Mouse (Mus musculus) myocyte (in vitro differentiated cells): ENCODE measurements around the gene Rnf38.

Source experiments
- CEBPB ChIP-seq: IDR thresholded peaks from 2 replicates; pipeline ENCODE4 v1.6.1; 2011; ENCODE audit warnings: mild to moderate bottlenecking, moderate library complexity; ENCODE audit not compliant: poor library complexity, insufficient read depth, severe bottlenecking
- MAX ChIP-seq: IDR thresholded peaks from one replicate; pipeline ENCODE4 v1.6.1; 2011; ENCODE audit warnings: low read depth, mild to moderate bottlenecking, control low read depth
- MYOG ChIP-seq, 3 experiments: IDR thresholded peaks; one replicate each; pipeline ENCODE4 v1.6.1; 2011; ENCODE audit warnings: control low read depth in 2 of 3, low read depth in 2 of 3, mild to moderate bottlenecking in 2 of 3; ENCODE audit not compliant: insufficient read length in 2 of 3, control insufficient read depth in 1 of 3, insufficient read depth in 1 of 3
- POLR2A ChIP-seq: IDR thresholded peaks from one replicate; pipeline ENCODE4 v1.6.1; 2011; ENCODE audit warnings: low read depth, mild to moderate bottlenecking, control low read depth, moderate library complexity; ENCODE audit not compliant: insufficient read length
- POLR2AphosphoS2 ChIP-seq: IDR thresholded peaks from one replicate; pipeline ENCODE4 v1.6.1; 2011; ENCODE audit warnings: low read depth, control low read depth; ENCODE audit not compliant: insufficient read length
- SRF ChIP-seq: IDR thresholded peaks from one replicate; pipeline ENCODE4 v1.6.1; 2011; ENCODE audit warnings: low read depth; ENCODE audit not compliant: control insufficient read depth, insufficient read length
- USF1 ChIP-seq: IDR thresholded peaks from one replicate; pipeline ENCODE4 v1.6.1; 2011; ENCODE audit warnings: low read depth, mild to moderate bottlenecking, control low read depth, moderate library complexity

GRCm38 (mm10) chr4:44233713-44234003, at the start of gene Rnf38:
- TF ChIP-seq USF1 (no peak), POLR2A (no peak), MAX (no peak), CEBPB (no peak), MYOG (IDR thresholded peaks at IDR 0.05; ENCODE audit: control insufficient read depth in 1 of 3, insufficient read depth in 1 of 3, insufficient read length in 2 of 3, low read depth in 2 of 3) (no peak), SRF (no peak), POLR2AphosphoS2 (no peak)
